Mouse (Mus musculus): ENCODE measurements around the gene Mtap.

GRCm38 (mm10) chr4:89089110-89089509, 47.8 kb upstream of the Mtap start:
- TF ChIP-seq CTCF (IDR thresholded peaks at IDR 0.05; ENCODE audit: low read depth, low read length) (no peak), POLR2A (IDR thresholded peaks at IDR 0.05; ENCODE audit: insufficient read depth, low read length) (no peak)
